Mouse (Mus musculus) G1E (cell line): Measurements from ENCODE around the gene Nrp1.

Experiments used
- CTCF ChIP-seq: IDR thresholded peaks from 2 replicates; pipeline ENCODE4 v1.5.1; 2012; ENCODE audit warnings: low read depth, low read length, inconsistent platforms, mixed read lengths
- POLR2AphosphoS5 ChIP-seq: IDR thresholded peaks from 2 replicates; pipeline ENCODE4 v1.6.1; 2012; ENCODE audit warnings: low read depth, low read length, inconsistent platforms; ENCODE audit not compliant: insufficient replicate concordance

DNA sequence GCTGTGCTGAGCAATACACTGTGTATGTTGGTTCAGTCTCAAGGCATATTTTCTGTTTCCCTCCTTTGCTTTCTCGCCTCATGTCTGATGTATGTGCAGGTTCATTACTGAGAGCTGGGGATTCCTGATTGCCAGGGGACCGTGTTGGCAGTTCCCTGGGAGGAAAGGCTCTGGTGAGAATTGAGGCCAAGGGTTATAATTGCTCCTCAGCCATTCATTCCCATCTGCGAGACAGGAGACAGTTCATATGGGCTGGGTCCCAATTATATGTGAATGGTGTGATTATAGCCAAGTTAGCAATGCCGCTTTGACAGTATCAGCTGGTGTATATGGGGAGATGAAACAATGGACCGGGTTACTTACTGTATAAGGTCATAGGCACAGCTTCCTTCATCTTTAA, 14.3 kb downstream of the Nrp1 start:
- TF ChIP-seq CTCF: no peak
- no peak for TF ChIP-seq POLR2AphosphoS5
